Mouse (Mus musculus): ENCODE measurements around the gene Carmil1. TPM values are rescaled to one million over a fixed set of nuclear protein-coding genes. Genes with fewer than 3 reads are reported as not detected.

The Carmil1 gene
- total and polyA plus RNA-seq, 3 experiments, result 0.15 to 1.2 TPM; not detected in 1

DNA sequence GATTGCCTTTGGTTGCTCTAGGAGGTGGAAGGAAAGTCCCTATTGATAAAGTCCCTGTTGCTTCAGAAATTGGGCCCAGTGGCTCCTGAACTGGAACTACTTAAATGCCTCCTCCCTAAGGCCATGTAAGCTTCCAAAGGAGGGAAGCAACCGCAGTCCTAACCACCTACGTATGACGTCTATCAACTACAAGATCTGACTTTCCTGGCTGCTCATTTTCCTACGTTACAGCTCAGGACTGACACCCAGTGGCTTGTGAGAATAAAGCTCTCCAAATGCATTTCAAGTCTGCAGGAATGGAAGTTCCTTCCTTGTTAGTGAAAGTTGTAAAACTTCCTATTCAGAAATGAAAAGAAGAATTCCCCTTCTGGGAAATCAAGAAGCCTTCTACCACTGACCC, 38.0 kb upstream of the Carmil1 start:
- TF ChIP-seq SMC3 (IDR thresholded peaks at IDR 0.05; ENCODE audit: low read depth, low read length) (peak; percentile 78), RAD21 (IDR thresholded peaks at IDR 0.05; ENCODE audit: low read depth, low read length) (peak; percentile 74), CTCF (IDR thresholded peaks at IDR 0.05 in 2 of 3, conservative IDR thresholded peaks at IDR 0.05 in 1 of 3; ENCODE audit: control insufficient read depth in 1 of 3, insufficient read depth in 1 of 3, low read depth in 2 of 3, low read length in 3 of 3, poor library complexity in 1 of 3, severe bottlenecking in 1 of 3) (peak; percentile 34 to 72 (median 44); a peak in 5 of 6 replicates), MAFK (IDR thresholded peaks at IDR 0.05; ENCODE audit: borderline replicate concordance, low read depth, low read length) (no peak), USF1 (IDR thresholded peaks at IDR 0.05; ENCODE audit: low read depth, low read length) (no peak), ZC3H11A (IDR thresholded peaks at IDR 0.05; ENCODE audit: low read depth, low read length) (peak; percentile 53; the same call in 1 of the 2 replicates)
- no peaks in the 10 kb centered on the region for H3K79me2 ChIP-seq (ENCODE audit: control insufficient read depth, insufficient read depth, low read length, poor library complexity)
- peaks cover 1 to 4% of the 10 kb centered on the region in 2 experiments; a peak in 2 of 4 replicates for H3K27me3 ChIP-seq (ENCODE audit: control insufficient read depth in 1 of 2, insufficient read depth in 2 of 2, low read length in 2 of 2)
- H3K4me3 ChIP-seq (ENCODE audit: control insufficient read depth in 1 of 2, insufficient read depth in 1 of 2, low read depth in 2 of 2, low read length in 2 of 2), result no peak overlapping the region
- DNase-seq (ENCODE audit: low read depth, low spot score), result peak; percentile 57
- H3K27ac ChIP-seq (ENCODE audit: control insufficient read depth, low read depth, low read length), result no peak overlapping the region
- H3K9me3 ChIP-seq (replicated peaks; ENCODE audit: insufficient read depth, low read length), result no peaks in the 10 kb centered on the region
- H3K4me1 ChIP-seq (ENCODE audit: control insufficient read depth in 1 of 2, insufficient read depth in 2 of 2, low read length in 2 of 2), result no peaks in the 10 kb centered on the region
- H3K36me3 ChIP-seq (ENCODE audit: control insufficient read depth in 1 of 2, insufficient read depth in 2 of 2, low read length in 2 of 2), result no peaks in the 10 kb centered on the region
- no peak overlapping the region for H3K9ac ChIP-seq (ENCODE audit: control insufficient read depth, low read depth, low read length, poor library complexity, severe bottlenecking)

DNA sequence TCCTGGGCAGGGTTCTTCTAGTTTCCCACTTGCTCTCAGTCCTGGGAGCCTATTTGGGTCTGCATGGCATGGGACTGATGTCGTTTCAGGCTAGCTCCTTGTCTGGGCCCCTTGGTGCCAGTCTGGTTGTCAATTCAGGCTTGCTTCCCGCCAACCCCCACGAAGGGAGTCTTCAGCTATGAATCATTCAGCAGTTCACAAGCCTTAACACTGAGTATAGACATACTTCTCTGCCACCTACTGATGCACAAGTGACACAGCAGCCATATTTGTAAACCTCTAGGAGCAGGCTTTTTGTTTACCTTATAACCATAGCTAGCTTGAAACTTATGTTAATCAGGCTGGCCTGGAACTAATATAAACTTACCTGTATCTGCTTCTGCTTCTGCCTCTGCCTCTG, 36.0 kb upstream of the Carmil1 start:
- H3K27me3 ChIP-seq (ENCODE audit: control insufficient read depth in 1 of 2, insufficient read depth in 2 of 2, low read length in 2 of 2), result peaks cover 0 to 1% of the 10 kb centered on the region in 2 experiments; a peak in 2 of 4 replicates
- peak; percentile 23 for DNase-seq (ENCODE audit: low read depth, low spot score)
- H3K4me3 ChIP-seq (ENCODE audit: control insufficient read depth in 1 of 2, insufficient read depth in 1 of 2, low read depth in 2 of 2, low read length in 2 of 2), result no peak overlapping the region
- no peak for TF ChIP-seq EP300 (IDR thresholded peaks at IDR 0.05; ENCODE audit: low read depth in 1 of 2, low read length in 2 of 2)
- TF ChIP-seq E2F4 (IDR thresholded peaks at IDR 0.05; ENCODE audit: borderline replicate concordance, low read depth, low read length), result no peak
- TF ChIP-seq KAT2A (conservative IDR thresholded peaks at IDR 0.05; ENCODE audit: low read depth, low read length), result no peak
- TF ChIP-seq MYB (IDR thresholded peaks at IDR 0.05; ENCODE audit: low read depth, low read length), result no peak
- no peak for TF ChIP-seq RCOR1 (IDR thresholded peaks at IDR 0.05; ENCODE audit: low read depth, low read length)
- no peak for TF ChIP-seq GATA1 (IDR thresholded peaks at IDR 0.05; ENCODE audit: low read depth, low read length)
- TF ChIP-seq BHLHE40 (IDR thresholded peaks at IDR 0.05; ENCODE audit: borderline replicate concordance, low read depth, low read length), result no peak
- no peak for TF ChIP-seq SIN3A (IDR thresholded peaks at IDR 0.05; ENCODE audit: low read length)
- TF ChIP-seq TCF12 (IDR thresholded peaks at IDR 0.05; ENCODE audit: low read depth, low read length), result no peak
- TF ChIP-seq ZNF384 (IDR thresholded peaks at IDR 0.05; ENCODE audit: low read depth, low read length), result no peak
- no peak for TF ChIP-seq MYC (IDR thresholded peaks at IDR 0.05; ENCODE audit: low read depth, low read length)
- peak in 1 of 3 experiments; percentile 29; a peak in 2 of 6 replicates for TF ChIP-seq CTCF (IDR thresholded peaks at IDR 0.05 in 2 of 3, conservative IDR thresholded peaks at IDR 0.05 in 1 of 3; ENCODE audit: control insufficient read depth in 1 of 3, insufficient read depth in 1 of 3, low read depth in 2 of 3, low read length in 3 of 3, poor library complexity in 1 of 3, severe bottlenecking in 1 of 3)
- TF ChIP-seq UBTF (IDR thresholded peaks at IDR 0.05; ENCODE audit: borderline replicate concordance, insufficient read depth, low read depth, low read length), result no peak
- TF ChIP-seq ZC3H11A (IDR thresholded peaks at IDR 0.05; ENCODE audit: low read depth, low read length), result no peak
- TF ChIP-seq RAD21 (IDR thresholded peaks at IDR 0.05; ENCODE audit: low read depth, low read length), result peak; percentile 39
- TF ChIP-seq MXI1 (IDR thresholded peaks at IDR 0.05; ENCODE audit: low read depth, low read length), result no peak
- TF ChIP-seq ZKSCAN1 (IDR thresholded peaks at IDR 0.05; ENCODE audit: low read depth, low read length), result no peak
- TF ChIP-seq SMC3 (IDR thresholded peaks at IDR 0.05; ENCODE audit: low read depth, low read length), result peak; percentile 44
- TF ChIP-seq POLR2AphosphoS5 (IDR thresholded peaks at IDR 0.05; ENCODE audit: borderline replicate concordance, low read depth, low read length), result no peak
- no peak for TF ChIP-seq ELF1 (IDR thresholded peaks at IDR 0.05; ENCODE audit: low read depth, low read length)
- no peak for TF ChIP-seq MAZ (IDR thresholded peaks at IDR 0.05; ENCODE audit: low read depth, low read length)
- no peak for TF ChIP-seq CHD2 (IDR thresholded peaks at IDR 0.05; ENCODE audit: low read length)
- no peak for TF ChIP-seq MAX (IDR thresholded peaks at IDR 0.05; ENCODE audit: low read length)
- no peak for TF ChIP-seq NELFE (IDR thresholded peaks at IDR 0.05; ENCODE audit: low read depth, low read length)
- no peaks in the 10 kb centered on the region for H3K79me2 ChIP-seq (ENCODE audit: control insufficient read depth, insufficient read depth, low read length, poor library complexity)
- no peaks in the 10 kb centered on the region for H3K9me3 ChIP-seq (replicated peaks; ENCODE audit: insufficient read depth, low read length)
- no peak overlapping the region for H3K9ac ChIP-seq (ENCODE audit: control insufficient read depth, low read depth, low read length, poor library complexity, severe bottlenecking)
- no peaks in the 10 kb centered on the region for H3K36me3 ChIP-seq (ENCODE audit: control insufficient read depth in 1 of 2, insufficient read depth in 2 of 2, low read length in 2 of 2)
- no peaks in the 10 kb centered on the region for H3K4me1 ChIP-seq (ENCODE audit: control insufficient read depth in 1 of 2, insufficient read depth in 2 of 2, low read length in 2 of 2)
- no peak overlapping the region for H3K27ac ChIP-seq (ENCODE audit: control insufficient read depth, low read depth, low read length)

All from MEL (cell line).